Mouse (Mus musculus) hindbrain, embryonic 12.5 days (tissue): ENCODE results near the gene Myl6. TPM values are rescaled to one million over a fixed set of nuclear protein-coding genes. Genes with fewer than 3 reads are reported as not detected.

ENCODE experiments used
- ATAC-seq: fragments of 200-750 bp; cut with Nextera tagmentation; 2 replicates; pipeline ENCODE4 v1.8.0; 2017; ENCODE audit warnings: moderate TSS enrichment; ENCODE audit not compliant: low FRiP score
- H3K27ac ChIP-seq: fragments of 300-500 bp; sonication (generic); 2 replicates; pipeline ENCODE4 v1.5.1; 2016; ENCODE audit warnings: mild to moderate bottlenecking
- H3K27me3 ChIP-seq: fragments of 300-500 bp; sonication (generic); 2 replicates; pipeline ENCODE4 v1.6.1; 2016; ENCODE audit warnings: mild to moderate bottlenecking
- H3K36me3 ChIP-seq: fragments of 300-500 bp; sonication (generic); 2 replicates; pipeline ENCODE4 v1.6.1; 2016; ENCODE audit warnings: mild to moderate bottlenecking
- H3K4me1 ChIP-seq: fragments of 300-500 bp; sonication (generic); 2 replicates; pipeline ENCODE4 v1.6.1; 2016
- H3K4me2 ChIP-seq: fragments of 300-500 bp; sonication (generic); replicated peaks from 2 replicates; pipeline ENCODE4 v1.6.1; 2016; ENCODE audit warnings: mild to moderate bottlenecking
- H3K4me3 ChIP-seq: fragments of 300-500 bp; sonication (generic); 2 replicates; pipeline ENCODE4 v1.5.1; 2016; ENCODE audit warnings: mild to moderate bottlenecking
- H3K9ac ChIP-seq: fragments of 300-500 bp; sonication (generic); 2 replicates; pipeline ENCODE4 v1.6.1; 2016; ENCODE audit warnings: mild to moderate bottlenecking, moderate library complexity
- H3K9me3 ChIP-seq: fragments of 300-500 bp; sonication (generic); replicated peaks from 2 replicates; pipeline ENCODE4 v1.6.1; 2016; ENCODE audit warnings: mild to moderate bottlenecking
- WGBS: fragments of 180-500 bp; shearing (Covaris S2); methylation state at CpG from one replicate; pipeline ENCODE4 v1.1.7; 2016; 5-methylcytosine and 5-hydroxymethylcytosine counted together
- polyA plus RNA-seq: library from polyadenylated mRNA; unstranded; fragments of >200 nt; fragmentation: Nextera tagmentation; extraction: Ambion mirVana; gene quantifications from 2 replicates; pipeline ENCODE4 v1.2.1, GENCODE M21; 2016

Myl6 gene
- polyA plus RNA-seq, 1 experiment from 2014 or later = 860 TPM

DNA sequence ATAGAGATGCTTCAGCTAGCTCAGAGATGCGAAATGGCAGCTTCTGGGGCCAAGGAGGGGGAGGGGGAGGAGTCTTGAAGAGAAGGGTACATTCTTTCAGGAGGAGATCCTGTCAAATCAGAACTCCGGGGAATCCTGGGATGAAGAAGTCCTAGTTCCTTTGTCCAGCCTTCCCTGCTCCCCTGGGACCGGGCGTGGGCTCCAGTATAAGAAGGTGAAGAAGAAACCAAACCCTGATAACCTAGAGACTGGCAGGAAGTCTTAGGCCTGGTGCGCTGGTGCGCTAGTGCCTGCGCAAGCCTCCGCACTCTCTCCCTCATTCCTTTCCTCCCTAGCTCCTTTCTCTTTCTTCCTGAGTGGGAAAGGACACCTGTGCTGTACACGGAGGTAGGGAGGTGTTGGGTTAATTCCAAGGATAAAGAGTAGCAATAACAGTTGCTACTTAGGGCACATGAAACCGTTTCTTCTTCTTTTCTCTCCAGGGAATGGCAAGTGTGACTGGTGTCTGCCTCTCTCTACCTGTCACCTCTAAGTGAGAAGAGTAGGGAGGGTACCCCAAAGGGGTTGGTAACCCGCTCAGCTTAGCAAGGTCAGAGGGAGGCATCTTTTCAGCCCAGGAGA, 30.3 kb upstream of the Myl6 start:
- peaks cover 31% of the 10 kb centered on the region for H3K27me3 ChIP-seq
- peaks cover 18% of the 10 kb centered on the region for H3K36me3 ChIP-seq
- 9% methylated on average over 11 of the region's 11 CpGs for WGBS
- peaks cover 17% of the 10 kb centered on the region for H3K4me1 ChIP-seq
- peak overlapping the region; percentile 66 for H3K9ac ChIP-seq
- no peak for ATAC-seq
- H3K27ac ChIP-seq = peak overlapping the region; percentile 24; the same call in 1 of the 2 replicates
- H3K4me2 ChIP-seq = peak overlapping the region; percentile 83
- H3K9me3 ChIP-seq = no peaks in the 10 kb centered on the region
- H3K4me3 ChIP-seq = peak overlapping the region; percentile 59

DNA sequence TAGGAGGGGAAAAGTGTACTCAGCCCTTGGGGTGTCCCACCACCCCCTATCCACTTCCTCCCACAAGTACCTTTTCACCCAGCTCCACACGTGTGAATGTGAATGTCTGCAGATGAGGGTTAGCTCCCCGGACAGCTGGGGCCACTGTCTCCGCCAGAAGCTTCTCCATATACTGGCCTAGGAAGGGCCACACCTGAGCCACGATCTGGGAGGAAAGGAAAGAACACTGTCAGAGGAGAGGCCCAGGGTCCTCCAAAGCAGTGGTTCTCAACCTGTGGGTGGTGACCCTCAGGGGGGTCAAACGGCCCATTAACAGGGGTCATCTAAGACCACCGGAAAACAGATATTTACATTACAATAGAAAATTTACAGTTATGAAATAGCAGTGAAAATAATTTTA, 28.4 kb upstream of the Myl6 start:
- Histone ChIP-seq H3K36me3 (peaks cover 26% of the 10 kb centered on the region), H3K9ac (no peak overlapping the region), H3K27me3 (peaks cover 41% of the 10 kb centered on the region), H3K4me3 (no peak overlapping the region), H3K27ac (no peak overlapping the region), H3K4me1 (peaks cover 17% of the 10 kb centered on the region), H3K4me2 (no peak overlapping the region), H3K9me3 (no peaks in the 10 kb centered on the region)
- no peak for ATAC-seq
- WGBS = 79% methylated on average over 6 of the region's 6 CpGs

DNA sequence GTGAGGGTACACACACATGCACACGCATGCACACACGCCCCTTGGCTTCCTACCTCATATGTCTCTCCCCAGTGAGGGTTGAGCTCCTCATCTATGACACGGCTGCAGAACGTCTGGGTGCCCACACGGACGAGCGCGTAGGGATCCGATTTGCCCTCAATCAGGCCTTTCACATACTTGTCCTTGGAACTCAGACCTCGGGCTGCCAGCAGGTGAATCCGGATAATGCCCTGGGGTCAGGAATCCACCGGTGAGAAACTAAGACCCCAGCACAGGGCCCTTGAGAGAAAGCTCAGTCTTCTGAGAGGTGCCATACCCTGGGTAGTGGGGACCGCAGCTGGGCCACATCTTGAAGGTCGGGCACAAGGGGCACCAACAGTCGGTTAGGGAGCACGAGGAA, 26.6 kb upstream of the Myl6 start:
- WGBS = 83% methylated on average over 16 of the region's 16 CpGs
- H3K9ac ChIP-seq = no peak overlapping the region
- peaks cover 54% of the 10 kb centered on the region for H3K27me3 ChIP-seq

DNA sequence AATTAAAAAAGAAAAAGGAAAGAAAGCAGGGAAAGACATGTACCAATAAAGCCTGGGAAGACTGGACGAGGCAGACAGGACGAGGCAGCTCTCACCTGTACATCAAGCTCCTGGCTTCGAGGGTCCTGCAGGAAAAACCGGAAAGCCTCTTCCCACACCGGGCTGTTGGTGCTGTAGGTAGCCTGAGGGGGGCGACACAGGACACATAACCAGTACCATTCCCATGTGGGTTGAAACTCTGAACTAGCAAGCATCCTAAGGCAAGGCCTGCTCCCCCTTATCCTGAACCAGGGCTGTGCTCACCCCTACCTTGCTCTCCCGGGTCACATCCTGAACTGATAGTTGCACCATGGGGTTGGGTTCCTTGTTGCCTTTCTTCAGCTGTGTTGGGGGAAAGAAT, 24.9 kb upstream of the Myl6 start:
- Histone ChIP-seq H3K4me2 (no peak overlapping the region), H3K27ac (no peak overlapping the region), H3K36me3 (peaks cover 46% of the 10 kb centered on the region), H3K27me3 (peaks cover 52% of the 10 kb centered on the region), H3K9ac (no peak overlapping the region), H3K9me3 (no peaks in the 10 kb centered on the region), H3K4me1 (0 out of 2 replicates have a peak, but pooled peaks cover 1% of the 10 kb centered on the region), H3K4me3 (no peak overlapping the region)
- WGBS = 68% methylated on average over 7 of the region's 7 CpGs
- no peak for ATAC-seq

More for the DNA sequence above, 26.6 kb upstream of the Myl6 start:
- Histone ChIP-seq H3K27ac (no peak overlapping the region), H3K4me3 (no peak overlapping the region), H3K4me1 (peaks cover 11% of the 10 kb centered on the region), H3K36me3 (peaks cover 39% of the 10 kb centered on the region), H3K4me2 (no peak overlapping the region), H3K9me3 (no peaks in the 10 kb centered on the region)
- ATAC-seq = no peak

DNA sequence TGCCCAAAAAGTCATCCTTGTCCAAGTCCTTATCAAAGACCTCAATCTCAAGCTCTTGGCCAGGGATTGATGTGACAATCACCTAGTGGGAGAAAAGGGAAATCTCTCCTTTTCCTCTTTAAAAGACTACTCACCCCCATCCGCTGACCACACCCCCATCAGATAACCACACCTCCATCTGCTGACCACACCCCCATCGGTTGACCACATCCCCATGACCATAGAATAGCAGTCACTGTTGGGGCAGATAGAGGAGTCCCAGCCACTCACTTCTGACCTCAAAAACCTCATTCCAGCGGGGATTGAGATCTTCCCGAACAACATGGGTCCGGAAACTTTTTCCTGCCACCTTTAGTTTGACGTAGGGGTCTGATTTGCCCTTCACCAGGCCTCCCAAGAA, 22.7 kb upstream of the Myl6 start:
- Histone ChIP-seq H3K4me3 (no peak overlapping the region), H3K27me3 (peaks cover 40% of the 10 kb centered on the region), H3K27ac (no peak overlapping the region), H3K4me1 (no peaks in the 10 kb centered on the region), H3K36me3 (peaks cover 46% of the 10 kb centered on the region), H3K9ac (no peak overlapping the region), H3K9me3 (no peaks in the 10 kb centered on the region), H3K4me2 (no peak overlapping the region)
- WGBS = 26% methylated on average over 6 of the region's 6 CpGs
- no peak for ATAC-seq

DNA sequence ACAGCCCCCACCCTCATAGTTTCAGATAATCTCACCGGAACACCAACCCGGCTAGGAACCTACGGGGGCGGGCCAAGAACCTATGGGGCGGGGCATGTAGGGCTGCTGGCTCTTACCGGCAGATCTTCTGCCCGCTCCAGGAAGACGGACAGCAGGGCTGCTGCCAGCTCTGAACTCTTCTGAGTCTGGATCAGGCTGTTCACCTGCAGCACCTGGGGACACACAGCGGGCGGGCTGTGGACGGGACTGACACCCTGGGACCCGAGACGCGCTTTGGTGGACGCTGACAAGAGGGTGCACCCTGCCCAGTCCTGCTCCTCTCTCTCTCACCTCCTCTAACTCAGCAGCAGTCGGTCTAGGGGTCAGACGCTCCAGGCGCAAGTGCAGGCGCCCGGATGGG, 22.1 kb upstream of the Myl6 start:
- 18% methylated on average over 20 of the region's 20 CpGs for WGBS
- peaks cover 40% of the 10 kb centered on the region for H3K27me3 ChIP-seq
- H3K4me1 ChIP-seq = no peaks in the 10 kb centered on the region
- peak overlapping the region; percentile 25 for H3K4me2 ChIP-seq
- ATAC-seq = no peak
- peaks cover 40% of the 10 kb centered on the region for H3K36me3 ChIP-seq
- no peak overlapping the region for H3K27ac ChIP-seq
- H3K9me3 ChIP-seq = no peaks in the 10 kb centered on the region
- H3K9ac ChIP-seq = no peak overlapping the region
- H3K4me3 ChIP-seq = no peak overlapping the region

DNA sequence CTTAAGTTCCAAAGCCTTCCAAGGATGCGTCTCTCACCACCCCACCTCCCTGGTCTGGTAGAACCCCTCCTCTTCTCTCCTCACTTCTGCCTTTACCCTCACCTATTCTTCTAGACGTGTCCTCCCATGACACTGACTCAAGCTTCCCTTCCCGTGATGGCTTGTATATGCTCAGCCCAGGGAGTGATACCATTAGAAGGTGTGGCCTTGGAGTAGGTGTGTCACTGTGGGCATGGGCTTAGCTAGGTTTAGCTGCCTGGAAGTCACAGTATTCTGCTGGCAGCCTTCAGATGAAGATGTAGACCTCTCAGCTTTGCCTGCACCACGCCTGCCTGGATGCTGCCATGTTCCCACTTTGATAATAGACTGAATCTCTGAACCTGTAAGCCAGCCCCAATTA, 21.1 kb upstream of the Myl6 start:
- peaks cover 41% of the 10 kb centered on the region for H3K36me3 ChIP-seq
- no peaks in the 10 kb centered on the region for H3K9me3 ChIP-seq
- H3K4me2 ChIP-seq = no peak overlapping the region
- H3K27me3 ChIP-seq = peaks cover 40% of the 10 kb centered on the region
- H3K4me3 ChIP-seq = no peak overlapping the region
- no peak for ATAC-seq
- H3K27ac ChIP-seq = no peak overlapping the region
- WGBS = 88% methylated on average over 4 of the region's 4 CpGs
- no peaks in the 10 kb centered on the region for H3K4me1 ChIP-seq
- no peak overlapping the region for H3K9ac ChIP-seq

DNA sequence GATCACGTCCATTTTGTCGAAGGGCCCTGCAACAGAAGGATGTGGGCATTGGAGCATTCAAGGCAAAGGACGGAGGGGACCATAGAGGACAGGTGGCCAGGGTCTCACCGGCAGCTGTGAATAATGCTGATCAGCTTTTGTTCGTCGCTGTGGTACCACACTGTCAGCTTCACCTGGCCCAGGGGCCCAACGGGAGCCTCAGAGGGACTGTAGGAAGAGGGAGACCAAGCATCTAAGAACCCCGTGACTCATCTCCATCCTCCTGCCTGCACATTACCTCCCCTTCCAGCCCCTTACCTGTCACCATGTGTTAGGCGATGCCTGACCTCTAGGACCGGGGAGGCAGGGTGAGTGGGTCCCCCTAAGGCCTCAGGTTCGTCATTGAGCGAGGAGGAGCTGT, 17.8 kb upstream of the Myl6 start:
- no peak for ATAC-seq
- Histone ChIP-seq H3K4me2 (no peak overlapping the region), H3K27ac (no peak overlapping the region), H3K9me3 (no peaks in the 10 kb centered on the region), H3K9ac (no peak overlapping the region), H3K4me1 (no peaks in the 10 kb centered on the region), H3K36me3 (peaks cover 26% of the 10 kb centered on the region), H3K27me3 (peaks cover 19% of the 10 kb centered on the region), H3K4me3 (no peak overlapping the region)
- 79% methylated on average over 12 of the region's 12 CpGs for WGBS

DNA sequence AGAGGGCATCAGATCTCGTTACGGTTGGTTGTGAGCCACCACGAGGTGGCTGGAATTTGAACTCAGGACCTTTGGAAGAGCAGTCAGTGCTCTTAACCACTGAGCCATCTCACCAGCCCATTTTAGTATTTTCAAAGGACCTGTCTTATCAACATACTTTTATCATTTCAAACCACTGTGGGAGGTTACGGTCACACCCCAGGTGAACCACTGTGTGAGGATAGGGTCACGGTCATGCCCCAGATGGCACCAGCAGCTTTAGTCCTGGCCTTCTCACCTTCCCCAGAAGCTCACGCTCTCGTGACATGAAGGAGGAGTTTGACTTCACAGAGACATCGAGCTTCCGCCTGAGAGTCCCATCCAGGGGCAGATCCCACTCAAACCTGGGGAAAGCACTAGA, 17.2 kb upstream of the Myl6 start:
- no peak overlapping the region for H3K9ac ChIP-seq
- no peaks in the 10 kb centered on the region for H3K9me3 ChIP-seq
- no peak for ATAC-seq
- peaks cover 20% of the 10 kb centered on the region for H3K36me3 ChIP-seq
- H3K4me2 ChIP-seq = no peak overlapping the region
- 91% methylated on average over 9 of the region's 9 CpGs for WGBS
- no peak overlapping the region for H3K4me3 ChIP-seq
- no peak overlapping the region for H3K27ac ChIP-seq
- no peaks in the 10 kb centered on the region for H3K4me1 ChIP-seq
- H3K27me3 ChIP-seq = peaks cover 14% of the 10 kb centered on the region

DNA sequence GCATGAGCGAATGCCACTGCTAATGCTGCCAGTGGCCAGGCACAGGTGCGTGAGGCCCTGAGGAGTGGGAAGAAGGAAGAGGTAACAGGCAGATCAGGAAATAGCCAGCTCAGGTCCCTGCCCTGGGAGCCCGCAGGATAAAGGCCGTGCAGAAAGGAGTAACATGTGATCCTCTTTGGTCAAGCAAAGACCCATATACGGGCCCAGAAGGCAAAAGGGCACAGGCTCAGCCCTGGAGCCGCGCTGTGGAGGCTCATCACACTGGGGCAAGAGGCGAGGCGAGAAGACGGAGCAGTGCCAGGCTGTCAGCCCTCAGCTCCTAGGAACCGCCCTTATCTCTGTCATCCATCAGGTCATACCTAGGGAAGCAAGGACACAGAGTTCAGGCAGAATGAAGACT, 16.4 kb upstream of the Myl6 start:
- no peaks in the 10 kb centered on the region for H3K9me3 ChIP-seq
- no peaks in the 10 kb centered on the region for H3K4me1 ChIP-seq
- no peak overlapping the region for H3K9ac ChIP-seq
- no peak overlapping the region for H3K4me2 ChIP-seq
- WGBS = 85% methylated on average over 11 of the region's 11 CpGs
- H3K4me3 ChIP-seq = no peak overlapping the region
- ATAC-seq = no peak
- peaks cover 15% of the 10 kb centered on the region for H3K36me3 ChIP-seq
- peaks cover 5% of the 10 kb centered on the region for H3K27me3 ChIP-seq
- H3K27ac ChIP-seq = no peak overlapping the region

DNA sequence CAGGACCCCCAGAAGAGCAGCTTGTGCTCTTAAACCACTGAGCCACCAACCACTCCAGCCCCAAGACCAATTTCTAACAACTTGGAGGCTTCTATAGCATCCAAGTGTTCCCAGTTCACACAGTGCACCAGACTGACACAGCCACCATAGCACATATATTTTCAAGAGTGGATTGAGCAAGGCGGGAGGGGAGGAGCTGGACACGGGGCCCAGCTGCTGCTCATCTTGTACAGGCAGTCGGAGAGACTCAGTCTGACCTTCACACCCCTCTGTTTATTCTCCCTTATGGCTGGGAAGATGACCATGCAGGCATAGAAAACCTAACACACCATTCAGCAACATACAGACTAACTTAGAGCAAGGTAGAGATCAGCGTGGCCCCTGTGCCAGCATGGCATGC, 15.9 kb upstream of the Myl6 start:
- H3K9me3 ChIP-seq = no peaks in the 10 kb centered on the region
- H3K27ac ChIP-seq = no peak overlapping the region
- peaks cover under 1% of the 10 kb centered on the region; the same call in 1 of the 2 replicates for H3K27me3 ChIP-seq
- no peak overlapping the region for H3K4me2 ChIP-seq
- peaks cover 11% of the 10 kb centered on the region; the same call in 1 of the 2 replicates for H3K36me3 ChIP-seq
- no peaks in the 10 kb centered on the region for H3K4me1 ChIP-seq
- H3K9ac ChIP-seq = no peak overlapping the region
- 90% methylated on average over 4 of the region's 4 CpGs for WGBS
- ATAC-seq = no peak
- H3K4me3 ChIP-seq = no peak overlapping the region

DNA sequence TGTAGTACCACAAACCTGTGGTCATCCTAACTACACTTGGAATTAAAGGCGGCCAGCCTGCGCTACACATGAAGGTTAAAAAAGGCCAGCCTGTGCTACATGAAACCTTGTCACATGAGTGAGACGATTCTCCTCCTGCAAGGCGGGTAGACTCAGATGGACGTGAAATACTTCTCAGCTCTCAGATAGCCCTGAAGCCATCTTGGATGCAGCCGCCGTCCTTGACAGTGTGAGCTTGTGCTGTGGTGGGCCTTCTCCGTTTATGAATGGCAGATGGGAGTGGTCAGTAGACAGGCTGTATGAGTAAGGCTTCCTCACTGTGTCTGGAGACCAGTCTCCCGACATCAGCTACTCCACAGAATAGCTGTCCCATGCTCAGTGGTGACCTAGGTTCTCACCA, 15.3 kb upstream of the Myl6 start:
- H3K9ac ChIP-seq = no peak overlapping the region
- no peaks in the 10 kb centered on the region for H3K27me3 ChIP-seq
- no peaks in the 10 kb centered on the region for H3K9me3 ChIP-seq
- H3K4me2 ChIP-seq = no peak overlapping the region
- peaks cover 11% of the 10 kb centered on the region; the same call in 1 of the 2 replicates for H3K36me3 ChIP-seq
- 89% methylated on average over 9 of the region's 9 CpGs for WGBS
- H3K4me3 ChIP-seq = no peak overlapping the region
- H3K27ac ChIP-seq = no peak overlapping the region
- no peak for ATAC-seq
- no peaks in the 10 kb centered on the region for H3K4me1 ChIP-seq

DNA sequence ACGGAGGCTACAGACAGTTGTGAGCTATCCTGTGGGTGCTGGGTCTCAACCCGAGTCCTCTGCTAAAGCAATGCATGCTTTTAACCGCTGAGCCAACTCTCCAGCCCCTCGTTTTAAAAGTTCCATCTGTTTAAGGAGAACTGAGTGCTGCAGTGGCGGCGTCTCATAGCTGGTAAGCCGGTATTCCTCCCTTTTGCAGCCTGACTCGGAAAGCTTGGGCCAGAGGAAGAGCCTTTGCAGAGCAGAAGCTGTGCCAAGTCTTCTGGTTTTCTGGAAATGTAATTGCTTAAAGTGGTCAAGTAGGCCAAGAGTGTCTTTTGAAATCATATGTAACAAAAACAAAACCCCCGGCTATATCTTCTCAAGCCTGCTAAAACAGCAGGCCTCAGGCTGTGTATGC, 14.3 kb upstream of the Myl6 start:
- Histone ChIP-seq H3K9ac (no peak overlapping the region), H3K27ac (no peak overlapping the region), H3K36me3 (peaks cover 11% of the 10 kb centered on the region; the same call in 1 of the 2 replicates), H3K9me3 (no peaks in the 10 kb centered on the region), H3K4me3 (no peak overlapping the region), H3K4me2 (no peak overlapping the region), H3K4me1 (no peaks in the 10 kb centered on the region), H3K27me3 (no peaks in the 10 kb centered on the region)
- ATAC-seq = no peak
- 83% methylated on average over 9 of the region's 9 CpGs for WGBS
